Comparison of ENCODE assay signal across 19 mouse cellular contexts in genomic region chr5:115775350-115775749, GRCm38 (mm10). TPM values are rescaled to one million over a fixed set of nuclear protein-coding genes. Genes with fewer than 3 reads are reported as not detected.
DNase-seq lines count a peak whose midpoint lies in the region; ATAC-seq and TF ChIP-seq lines count a peak whose summit lies in the region.
"Had no signal": no experiment of that assay in that cellular context is flagged by ENCODE, and none has a peak within 500 bp of the region (broad histone marks: within the 10 kb centered on the region; RNA-seq: fewer than 3 reads in every experiment).

No protein-coding gene starts in this region.

- no peaks in the 10 kb centered on the region for H3K36me3 ChIP-seq in hindbrain, embryonic 14.5 days (replicated peaks; ENCODE audit: control insufficient read depth, insufficient read depth)
- H3K36me3 ChIP-seq in hindbrain, postnatal 0 days (ENCODE audit: insufficient read depth, low read length), result no peaks in the 10 kb centered on the region
- no peaks in the 10 kb centered on the region for H3K36me3 ChIP-seq in midbrain, embryonic 16.5 days (ENCODE audit: control insufficient read depth, insufficient read depth, low read length)
- H3K36me3 ChIP-seq: embryonic facial prominence, embryonic 15.5 days; limb, embryonic 13.5 days had no signal

- H3K4me1 ChIP-seq in hindbrain, embryonic 14.5 days (replicated peaks; ENCODE audit: control insufficient read depth, insufficient read depth, low read length), result no peaks in the 10 kb centered on the region
- no peaks in the 10 kb centered on the region for H3K4me1 ChIP-seq in hindbrain, postnatal 0 days (ENCODE audit: insufficient read depth, low read length)
- 0 out of 2 replicates have a peak, but pooled peaks cover 2% of the 10 kb centered on the region for H3K4me1 ChIP-seq in midbrain, embryonic 16.5 days (ENCODE audit: control insufficient read depth, insufficient read depth, low read length)
- H3K4me1 ChIP-seq: embryonic facial prominence, embryonic 15.5 days; limb, embryonic 13.5 days; megakaryocyte, embryonic 14.5 days had no signal

- no peak overlapping the region for H3K4me2 ChIP-seq in hindbrain, embryonic 14.5 days (replicated peaks)
- H3K4me2 ChIP-seq in hindbrain, postnatal 0 days (ENCODE audit: low read depth, low read length), result no peak overlapping the region
- no peak overlapping the region for H3K4me2 ChIP-seq in midbrain, embryonic 16.5 days (ENCODE audit: low read length)
- H3K4me2 ChIP-seq: embryonic facial prominence, embryonic 15.5 days; limb, embryonic 13.5 days had no signal

- no peak overlapping the region for H3K9ac ChIP-seq in hindbrain, embryonic 14.5 days
- H3K9ac ChIP-seq in hindbrain, postnatal 0 days (replicated peaks; ENCODE audit: low read length), result no peak overlapping the region
- H3K9ac ChIP-seq in midbrain, embryonic 16.5 days (ENCODE audit: low read depth, low read length), result no peak overlapping the region
- H3K9ac ChIP-seq: embryonic facial prominence, embryonic 15.5 days; limb, embryonic 13.5 days had no signal

- WGBS in hindbrain, embryonic 14.5 days, result 69% methylated on average over 4 of the region's 4 CpGs
- WGBS in hindbrain, postnatal 0 days, result 58% methylated on average over 4 of the region's 4 CpGs
- 57% methylated on average over 4 of the region's 4 CpGs for WGBS in midbrain, embryonic 16.5 days

- H3K9me3 ChIP-seq in hindbrain, embryonic 14.5 days (ENCODE audit: control insufficient read depth, low read length), result no peaks in the 10 kb centered on the region
- H3K9me3 ChIP-seq in hindbrain, postnatal 0 days (ENCODE audit: low read length), result no peaks in the 10 kb centered on the region
- H3K9me3 ChIP-seq in midbrain, embryonic 16.5 days (replicated peaks; ENCODE audit: control insufficient read depth, low read length, poor library complexity, severe bottlenecking), result no peaks in the 10 kb centered on the region
- H3K9me3 ChIP-seq: embryonic facial prominence, embryonic 15.5 days; limb, embryonic 13.5 days had no signal

- ATAC-seq in hindbrain, embryonic 14.5 days (ENCODE audit: low FRiP score), result no peak
- ATAC-seq in hindbrain, postnatal 0 days, result no peak
- ATAC-seq in midbrain, embryonic 16.5 days, result 0 out of 2 replicates have a peak, but pooled peaks have one; percentile 42

- no peak for DNase-seq in hindbrain, embryonic 14.5 days (ENCODE audit: low spot score)
- no peak for DNase-seq in hindbrain, postnatal 0 days (ENCODE audit: low spot score)
- DNase-seq in 416B (ENCODE audit: low read depth) (peak; percentile 71), adipocyte (ENCODE audit: low spot score) (peak; percentile 13)
- DNase-seq in right cerebral cortex, adult 18-20 months, result no peak
- DNase-seq in left cerebral cortex, adult 18-20 months (ENCODE audit: low spot score in 2 of 2), result no peak
- DNase-seq: cerebellum, postnatal 10 days; embryo, embryonic 11 days; gastrocnemius, postnatal 14 days; kidney, adult 2 months; kidney, postnatal 36 days; layer of hippocampus, adult 9-11 months; lung, postnatal 14 days; retina, postnatal 1 day; thymus, adult 2 months had no signal

- peak overlapping the region; percentile 62; the same call in 1 of the 2 replicates for H3K27ac ChIP-seq in hindbrain, embryonic 14.5 days
- H3K27ac ChIP-seq in hindbrain, postnatal 0 days, result no peak overlapping the region
- H3K27ac ChIP-seq in midbrain, embryonic 16.5 days (ENCODE audit: low read length), result peak overlapping the region; percentile 65
- H3K27ac ChIP-seq: embryonic facial prominence, embryonic 15.5 days; limb, embryonic 13.5 days had no signal

- no peaks in the 10 kb centered on the region for H3K27me3 ChIP-seq in hindbrain, embryonic 14.5 days (ENCODE audit: control insufficient read depth, insufficient read depth, low read length)
- H3K27me3 ChIP-seq in hindbrain, postnatal 0 days (ENCODE audit: insufficient read depth, low read length), result no peaks in the 10 kb centered on the region
- H3K27me3 ChIP-seq in midbrain, embryonic 16.5 days (ENCODE audit: control insufficient read depth, insufficient read depth, low read depth, low read length), result no peaks in the 10 kb centered on the region
- H3K27me3 ChIP-seq: embryonic facial prominence, embryonic 15.5 days; limb, embryonic 13.5 days; megakaryocyte, embryonic 14.5 days had no signal

- H3K4me3 ChIP-seq in hindbrain, embryonic 14.5 days (replicated peaks; ENCODE audit: low read length), result no peak overlapping the region
- no peak overlapping the region for H3K4me3 ChIP-seq in hindbrain, postnatal 0 days (ENCODE audit: low read length)
- no peak overlapping the region for H3K4me3 ChIP-seq in midbrain, embryonic 16.5 days (ENCODE audit: low read depth, low read length)
- H3K4me3 ChIP-seq: embryonic facial prominence, embryonic 15.5 days; limb, embryonic 13.5 days; megakaryocyte, embryonic 14.5 days had no signal

- no peak for TF ChIP-seq CTCF in hindbrain, postnatal 0 days (IDR thresholded peaks at IDR 0.05; ENCODE audit: low read depth)

RNA-seq across cellular contexts. Expression of gene Bicdl1, which starts 43.9 kb away (rescaled TPM):
- 36.2 and 37.8 TPM in 2 replicates for polyA plus RNA-seq in hindbrain, embryonic 14.5 days (2014; fragmentation: Nextera tagmentation; extraction: Ambion mirVana)
- total RNA-seq in hindbrain, postnatal 0 days (2014; rRNA removed), result 124 and 134 TPM in 2 replicates
- 28.8 and 31.7 TPM in 2 replicates for polyA plus RNA-seq in hindbrain, postnatal 0 days (2015; fragmentation: Nextera tagmentation; extraction: Ambion mirVana)
- polyA plus RNA-seq in midbrain, embryonic 16.5 days (2015; fragmentation: Nextera tagmentation; extraction: Ambion mirVana), result 40.2 and 43.4 TPM in 2 replicates
- total RNA-seq in left cerebral cortex, adult 18-20 months (2021), result 100 to 1,000 TPM; 180 to 184 TPM

Comparison
In these comparisons a context has a peak if more than half of its experiments do, and no peak if none do; other contexts are left out.
1. DNase-seq: peak in 416B (single experiment) and adipocyte (single experiment); none in hindbrain, embryonic 14.5 days (single experiment), hindbrain, postnatal 0 days (single experiment), right cerebral cortex, adult 18-20 months (single experiment) and left cerebral cortex, adult 18-20 months (0 of 2).